Mouse (Mus musculus) E14TG2a.4 (cell line): Measurements from ENCODE around the gene Ttyh2.
"Not testable (repeated sequence)": the region's sequence is repeated elsewhere in the genome, so short reads cannot be mapped to it uniquely, and the experiment has no call there.

Experiments used
- CTCF ChIP-seq: conservative IDR thresholded peaks from 2 replicates; pipeline ENCODE4 v1.5.1; 2014; ENCODE audit warnings: low read length
- NANOG ChIP-seq: IDR thresholded peaks from 2 replicates; pipeline ENCODE4 v1.6.1; 2014; ENCODE audit warnings: borderline replicate concordance, low read length, mixed read lengths

DNA sequence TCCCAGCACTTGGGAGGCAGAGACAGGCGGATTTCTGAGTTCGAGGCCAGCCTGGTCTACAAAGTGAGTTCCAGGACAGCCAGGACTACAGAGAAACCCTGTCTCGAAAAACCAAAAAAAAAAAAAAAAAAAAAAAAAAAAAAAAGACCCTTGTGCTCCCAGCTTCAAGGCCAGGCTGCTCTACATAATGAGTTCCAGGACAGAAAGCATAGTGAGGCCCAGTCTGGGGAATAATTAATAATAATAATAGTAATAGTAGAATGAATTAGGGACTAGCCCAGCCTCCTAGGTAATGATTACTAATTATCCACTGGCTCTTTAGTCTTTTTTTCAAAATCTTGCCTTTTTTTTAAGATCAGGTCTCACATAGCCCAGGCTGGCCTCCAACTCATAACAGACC lies 435 bp upstream of the Ttyh2 start:
- TF ChIP-seq CTCF, NANOG: not testable (repeated sequence)
